Mouse (Mus musculus): Measurements from ENCODE around the gene Neurl1b.
A peak's percentile ranks its signal among the peaks of the same experiment; 100 is the strongest.

Neurl1b gene

GRCm38 (mm10) chr17:26451651-26452295 is 37.1 kb downstream of the Neurl1b start:
- peak in 1 of 2 experiments; percentile 19 for DNase-seq (ENCODE audit: low spot score in 2 of 2)

DNA sequence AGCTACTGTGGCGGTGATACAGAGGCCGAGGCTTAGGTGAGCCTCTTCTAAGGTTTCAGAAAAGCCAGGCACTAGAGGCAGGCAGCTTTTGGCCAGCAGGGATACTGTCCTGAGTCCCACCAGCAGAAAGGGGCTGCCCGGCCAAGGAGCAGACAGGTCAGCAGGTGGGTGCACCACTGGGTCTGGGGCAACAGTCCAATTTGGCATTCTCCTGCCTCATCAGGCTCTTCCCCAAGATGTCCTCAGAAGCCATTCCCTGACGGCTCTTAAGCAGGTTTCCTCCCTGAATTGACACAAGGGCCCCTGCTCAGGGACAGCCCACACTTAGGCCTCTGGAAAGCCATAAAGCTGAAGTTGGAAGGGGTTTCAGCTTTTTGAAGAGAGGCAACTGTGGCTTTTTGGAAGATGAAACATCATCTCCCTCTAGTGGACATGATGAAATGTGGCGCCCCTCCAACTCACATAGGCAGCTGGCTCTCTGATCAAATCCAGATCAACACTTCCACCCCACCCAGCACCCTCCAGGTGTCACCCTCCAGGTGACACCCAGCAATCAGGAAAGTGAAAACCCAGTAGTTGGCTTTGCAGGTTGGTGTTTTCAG is 37.8 kb downstream of the Neurl1b start:
- DNase-seq (ENCODE audit: low spot score in 2 of 2), result peak in 1 of 2 experiments; percentile 19

- DNase-seq (ENCODE audit: low spot score in 2 of 2), result no peak
These were observed 42.9 kb downstream of the Neurl1b start for GRCm38 (mm10) chr17:26457506-26457905.

DNA sequence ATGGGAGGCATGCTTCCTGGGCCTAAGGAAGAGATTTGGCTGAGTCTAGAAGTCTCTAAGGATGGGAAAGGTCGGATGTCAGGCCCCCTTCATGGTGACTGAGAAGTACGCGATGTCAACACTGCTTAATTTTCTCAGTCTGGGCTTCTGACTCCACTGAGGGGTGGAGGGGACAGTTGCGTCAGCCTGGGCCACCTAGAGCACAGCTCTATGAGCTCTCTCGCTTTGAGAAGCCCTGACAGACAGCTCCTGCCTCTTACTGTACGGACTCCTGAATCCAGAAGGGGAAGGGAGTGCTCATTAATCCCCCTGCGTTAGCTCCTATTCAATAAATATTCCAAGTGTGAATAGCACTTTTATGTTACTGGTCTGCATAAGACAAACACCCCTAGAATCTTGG is 43.4 kb downstream of the Neurl1b start:
- DNase-seq (ENCODE audit: low spot score in 2 of 2), result no peak

DNA sequence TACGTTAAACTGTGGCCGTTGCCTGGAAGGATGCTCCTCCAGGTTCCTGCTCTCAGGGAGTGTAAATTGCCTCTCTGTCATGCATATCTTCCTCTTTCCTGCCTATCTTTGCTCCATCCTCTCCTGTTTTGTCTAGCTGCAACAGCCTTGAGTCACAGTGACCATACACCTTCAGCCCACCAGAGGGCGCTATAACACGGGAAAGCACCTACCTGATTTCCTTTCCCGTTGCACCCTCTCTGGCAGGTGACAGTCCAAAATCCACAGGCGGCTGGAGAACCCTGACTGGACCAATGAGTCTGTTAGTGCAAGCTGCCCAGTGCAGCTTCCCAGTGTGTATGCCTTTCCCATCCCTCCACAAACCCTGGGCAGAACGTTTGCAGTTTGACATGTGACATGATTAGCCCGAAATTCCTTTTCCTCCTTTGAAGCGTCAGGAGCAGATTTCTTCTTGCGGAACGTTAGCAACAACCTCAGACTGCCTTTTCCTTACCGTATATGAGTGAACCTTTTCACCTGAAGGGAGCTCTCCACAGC is 48.1 kb downstream of the Neurl1b start:
- DNase-seq (ENCODE audit: low spot score in 2 of 2), result peak; percentile 52 to 66

GRCm38 (mm10) chr17:26463432-26463831 is 48.8 kb downstream of the Neurl1b start:
- no peak for DNase-seq (ENCODE audit: low spot score in 2 of 2)

GRCm38 (mm10) chr17:26463984-26464383 is 49.4 kb downstream of the Neurl1b start:
- no peak for DNase-seq (ENCODE audit: low spot score in 2 of 2)

DNA sequence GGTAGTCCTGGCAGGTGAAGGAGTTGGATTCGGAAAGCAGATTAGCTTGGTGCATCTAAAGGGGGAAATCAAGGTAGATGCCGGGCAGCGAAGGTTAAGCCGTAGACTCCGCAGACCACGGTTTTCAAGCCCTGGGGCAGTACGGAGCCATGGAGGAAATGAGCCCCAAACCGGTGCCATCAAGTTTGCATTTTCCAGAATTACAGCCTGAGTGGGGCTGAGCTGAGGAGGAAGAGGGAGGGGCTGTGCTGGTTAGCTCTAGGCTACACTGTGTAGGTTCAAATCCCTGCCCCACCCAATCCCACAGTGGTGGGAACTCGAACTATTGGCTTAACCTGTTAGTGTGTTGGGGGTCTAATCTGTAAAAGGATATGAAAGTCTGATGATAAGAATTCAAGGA is 49.9 kb downstream of the Neurl1b start:
- no peak for DNase-seq (ENCODE audit: low spot score in 2 of 2)

DNA sequence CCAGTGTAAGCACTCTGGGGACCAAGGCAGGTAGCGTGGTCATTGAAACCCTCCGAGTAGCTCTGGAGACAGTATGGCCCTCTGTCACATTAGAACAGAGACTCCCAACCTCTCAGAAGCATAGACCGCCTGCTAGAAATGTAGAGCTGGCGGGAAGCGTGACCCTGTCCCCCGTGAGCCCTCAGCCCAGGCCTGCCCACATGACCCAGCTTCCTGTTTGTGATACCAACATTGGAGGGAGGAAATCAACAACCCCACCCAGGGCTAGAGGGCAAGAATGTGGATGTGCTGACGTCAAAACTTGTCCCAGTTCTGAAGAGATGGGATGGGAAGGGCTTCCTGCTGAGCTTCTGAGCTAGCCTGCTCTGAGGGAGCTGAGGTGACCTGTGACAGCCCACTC is 50.3 kb downstream of the Neurl1b start:
- no peak for DNase-seq (ENCODE audit: low spot score in 2 of 2)

DNA sequence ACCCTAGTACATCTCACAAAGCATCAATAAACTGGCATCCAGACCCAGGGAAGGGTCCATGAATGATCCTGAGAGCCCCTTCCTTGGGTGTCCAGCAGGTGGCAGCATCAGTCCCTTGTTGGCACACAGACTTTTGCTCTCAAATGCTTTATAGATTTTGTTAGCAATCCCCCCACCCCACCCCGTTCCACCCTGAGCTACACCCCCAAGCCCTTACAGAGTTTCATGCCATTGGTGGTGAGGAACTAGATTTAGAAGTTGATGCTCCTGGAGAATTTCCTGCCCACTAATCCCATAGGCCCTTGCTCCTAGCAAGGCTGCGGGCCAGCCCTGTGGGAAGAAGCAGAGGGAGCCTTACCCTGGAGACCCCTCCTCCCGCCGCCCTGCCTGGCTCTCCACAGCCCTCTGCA is 52.1 kb downstream of the Neurl1b start:
- DNase-seq (ENCODE audit: low spot score in 2 of 2), result peak; percentile 63 to 79

DNA sequence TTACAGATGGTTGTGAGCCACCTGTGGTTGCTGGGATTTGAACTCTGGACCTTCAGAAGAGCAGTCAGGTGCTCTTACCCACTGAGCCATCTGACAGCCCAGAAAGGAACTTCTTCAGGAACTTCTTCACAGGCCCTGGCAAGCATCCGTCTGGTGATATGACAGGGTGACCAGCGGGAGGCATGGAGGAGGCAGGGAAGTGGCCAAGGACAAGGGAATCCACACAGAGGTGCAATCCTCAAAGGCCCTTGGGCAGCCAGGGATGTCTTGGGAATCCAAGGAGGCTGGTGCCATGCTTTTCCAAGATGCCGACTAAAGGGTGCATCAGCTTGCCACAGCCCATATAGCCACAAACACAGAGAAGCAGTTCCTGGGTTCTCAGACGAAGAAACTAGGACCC is 53.0 kb downstream of the Neurl1b start:
- no peak for DNase-seq (ENCODE audit: low spot score in 2 of 2)

GRCm38 (mm10) chr17:26468102-26468894 is 53.7 kb downstream of the Neurl1b start:
- no peak for DNase-seq (ENCODE audit: low spot score in 2 of 2)

GRCm38 (mm10) chr17:26476871-26477270 is 62.2 kb downstream of the Neurl1b start:
- DNase-seq (ENCODE audit: low spot score in 2 of 2), result no peak

GRCm38 (mm10) chr17:26478672-26479071 is 64.0 kb downstream of the Neurl1b start:
- DNase-seq (ENCODE audit: low spot score in 2 of 2), result no peak

DNA sequence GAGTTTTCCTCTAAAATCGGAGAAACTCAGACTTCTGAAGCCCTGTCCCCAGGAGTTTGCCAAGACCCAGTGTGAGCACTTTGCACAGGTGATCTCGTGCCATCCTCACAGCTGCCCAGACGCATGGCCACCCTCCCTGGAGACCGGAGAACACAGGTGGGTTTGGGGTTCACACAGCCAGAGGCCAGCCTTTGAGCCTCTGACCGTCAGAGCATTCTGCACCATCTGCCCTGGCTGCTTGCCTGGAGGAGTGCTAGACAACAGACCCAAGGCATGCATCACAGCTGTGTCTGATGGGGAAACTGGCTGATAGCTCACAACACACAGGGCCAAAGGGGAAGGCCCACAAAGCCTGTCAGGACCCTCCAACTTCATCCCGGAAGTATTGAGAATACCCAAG is 65.0 kb downstream of the Neurl1b start:
- no peak for DNase-seq (ENCODE audit: low spot score in 2 of 2)

GRCm38 (mm10) chr17:26480956-26481355 is 66.3 kb downstream of the Neurl1b start:
- DNase-seq (ENCODE audit: low spot score in 2 of 2), result no peak

DNA sequence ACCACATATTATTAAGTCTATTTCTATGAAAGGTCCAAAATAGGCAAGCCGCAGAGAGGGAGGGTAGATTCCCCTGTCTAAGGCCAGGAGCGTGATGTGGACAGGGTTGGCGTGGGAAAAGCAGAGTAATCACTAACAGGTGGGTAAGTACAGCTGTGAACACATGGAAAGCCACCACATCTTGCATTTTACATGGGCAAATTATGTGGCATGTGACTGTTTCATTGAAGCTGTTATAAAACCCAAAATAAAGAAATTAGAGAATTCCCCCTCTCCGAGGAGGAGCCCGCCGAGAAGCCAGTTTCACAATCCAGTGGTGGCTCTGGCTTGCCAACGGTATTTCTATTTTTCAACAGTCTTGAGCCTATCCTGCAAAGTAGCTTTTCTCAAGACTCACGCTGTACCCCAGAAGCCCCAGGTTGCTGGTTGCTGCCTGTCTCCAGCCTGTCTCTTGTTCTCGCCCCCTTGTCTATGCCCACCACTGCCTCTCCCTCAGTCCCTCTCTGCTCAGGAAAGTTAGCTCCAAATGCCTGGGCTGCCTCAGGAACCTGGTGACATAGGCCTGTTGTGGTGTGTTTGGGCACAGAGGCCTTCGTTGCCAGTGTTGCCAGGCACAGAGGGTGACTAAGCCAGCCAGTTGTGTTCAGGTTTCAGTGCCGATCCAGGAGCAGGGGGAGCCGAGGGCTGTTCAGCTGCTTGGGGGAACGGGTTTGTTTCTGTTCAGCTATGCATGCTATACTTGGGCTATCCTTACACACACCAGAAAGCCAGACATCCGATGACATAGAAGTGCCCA is 70.2 kb downstream of the Neurl1b start:
- no peak for DNase-seq (ENCODE audit: low spot score in 2 of 2)

- DNase-seq (ENCODE audit: low spot score in 2 of 2), result no peak
These were observed 72.6 kb downstream of the Neurl1b start for GRCm38 (mm10) chr17:26487266-26487665.

- DNase-seq (ENCODE audit: low spot score in 2 of 2), result no peak
These were observed 73.3 kb downstream of the Neurl1b start for GRCm38 (mm10) chr17:26487917-26488316.

DNA sequence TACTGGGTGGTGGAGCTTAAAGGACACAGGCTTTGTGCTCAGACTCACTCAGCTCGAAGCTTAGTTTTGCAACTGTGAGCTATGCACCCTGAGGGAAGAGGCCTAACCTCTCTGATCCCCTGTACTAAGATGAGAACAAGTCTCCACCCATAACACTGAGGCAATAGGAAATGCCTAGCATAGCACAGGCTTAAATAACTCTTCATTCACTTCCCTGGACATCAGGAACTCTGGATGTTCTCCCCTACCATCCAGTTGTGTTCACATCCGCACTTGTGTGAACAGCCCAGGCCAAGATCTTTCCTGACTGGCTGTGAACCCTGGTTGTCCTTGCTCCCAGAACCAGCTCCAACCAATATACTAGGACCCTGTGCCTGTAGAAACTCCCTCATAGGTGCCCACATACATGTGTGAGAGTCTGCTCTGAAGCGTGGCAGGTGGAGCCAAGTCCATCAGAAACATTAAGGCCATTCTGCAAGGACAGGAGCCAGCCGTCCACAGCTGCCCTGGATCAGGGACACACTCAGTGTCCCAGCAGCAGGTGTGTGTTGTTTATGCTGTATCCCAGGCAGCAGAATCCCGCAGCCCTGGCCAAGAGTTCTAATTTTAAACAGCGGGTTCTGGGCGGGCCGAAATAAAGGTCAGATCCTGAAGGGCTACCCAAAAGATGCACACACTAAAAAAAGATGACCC is 74.2 kb downstream of the Neurl1b start:
- DNase-seq (ENCODE audit: low spot score in 2 of 2), result no peak

DNA sequence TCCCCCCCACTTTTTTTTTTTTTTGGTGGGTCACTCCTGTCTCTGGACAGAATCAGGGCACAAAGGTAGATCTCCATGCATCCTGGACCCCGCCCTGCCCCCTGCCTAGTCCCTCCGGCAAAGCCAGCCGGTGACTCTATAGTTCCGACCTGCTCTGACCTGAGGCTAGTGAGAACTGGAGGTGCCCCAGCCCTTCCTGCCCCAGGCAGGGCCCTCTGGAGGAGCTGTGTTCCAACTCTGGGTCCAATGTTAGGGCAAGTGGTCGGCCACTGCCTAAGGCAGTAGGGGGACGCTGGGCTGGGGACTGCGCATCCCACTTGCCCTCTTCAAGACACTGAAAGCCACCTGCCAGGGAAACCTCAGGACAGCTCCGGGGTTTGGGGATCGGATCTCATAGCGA is 75.4 kb downstream of the Neurl1b start:
- DNase-seq (ENCODE audit: low spot score in 2 of 2), result no peak

Data from natural killer cell, adult 2 months (primary cell).